Mouse (Mus musculus) layer of hippocampus, adult 9-11 months (tissue): ENCODE measurements around the gene Il1rap.
A peak's percentile ranks its signal among the peaks of the same experiment; 100 is the strongest.

Source experiments
- DNase-seq: peaks from one replicate; pipeline ENCODE4 v3.0.0; 2022

Gene Il1rap

GRCm38 (mm10) chr16:26581048-26581912 is at the start of gene Il1rap:
Gene Il1rap, plus strand, starts transcription at chr16:26581704.
- DNase-seq = peak; percentile 96

GRCm38 (mm10) chr16:26532287-26532686 is 49.2 kb upstream of the Il1rap start:
- DNase-seq = no peak

DNA sequence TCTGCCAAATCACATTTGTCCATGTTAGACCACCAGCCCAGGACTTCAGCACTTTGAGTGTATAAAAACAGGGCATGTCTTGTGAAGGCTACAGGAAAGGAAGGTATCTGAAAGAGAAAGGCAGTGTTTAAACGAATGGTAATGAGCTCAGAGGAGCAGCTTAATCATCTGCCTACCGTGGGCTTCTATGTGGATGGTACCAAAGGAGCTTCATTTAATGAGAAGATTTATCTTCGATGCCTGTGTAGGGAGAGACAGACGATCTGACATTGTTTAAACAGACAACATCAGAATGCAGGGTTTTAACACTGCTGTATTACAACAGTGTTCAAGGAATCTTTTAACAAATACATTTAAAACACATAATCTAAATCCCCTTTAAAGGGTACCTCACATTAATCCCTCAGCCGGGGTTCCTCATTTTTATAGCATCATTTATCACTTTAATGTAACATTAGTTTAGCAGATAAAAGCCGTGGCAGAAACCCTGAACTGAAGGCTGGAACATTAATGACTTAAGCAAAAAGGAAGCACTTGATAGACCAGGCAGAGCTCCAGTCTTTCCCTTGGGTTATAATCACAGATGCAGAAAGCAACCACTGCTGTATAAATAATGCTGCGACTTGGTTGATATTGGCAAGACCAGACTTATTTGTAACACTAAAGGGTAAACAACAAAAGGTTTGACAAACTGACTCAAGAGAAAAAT is 35.2 kb upstream of the Il1rap start:
- no peak for DNase-seq

DNA sequence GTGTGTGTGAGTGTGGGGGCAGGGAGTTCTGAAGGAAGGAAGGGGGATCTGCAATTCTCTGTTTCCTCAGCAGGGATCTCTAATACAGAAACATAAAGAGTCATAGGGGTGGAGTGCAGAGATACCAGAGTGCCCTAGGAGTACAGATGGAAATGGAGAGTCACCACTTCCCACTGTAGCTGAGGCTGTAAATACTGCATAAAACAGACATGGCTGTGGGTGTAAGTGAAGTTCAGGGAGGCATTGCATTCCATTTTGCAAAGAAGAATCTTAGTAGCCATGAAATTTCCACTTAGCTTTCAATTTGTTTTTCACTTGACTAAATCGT is 34.7 kb upstream of the Il1rap start:
- peak; percentile 26 for DNase-seq

DNA sequence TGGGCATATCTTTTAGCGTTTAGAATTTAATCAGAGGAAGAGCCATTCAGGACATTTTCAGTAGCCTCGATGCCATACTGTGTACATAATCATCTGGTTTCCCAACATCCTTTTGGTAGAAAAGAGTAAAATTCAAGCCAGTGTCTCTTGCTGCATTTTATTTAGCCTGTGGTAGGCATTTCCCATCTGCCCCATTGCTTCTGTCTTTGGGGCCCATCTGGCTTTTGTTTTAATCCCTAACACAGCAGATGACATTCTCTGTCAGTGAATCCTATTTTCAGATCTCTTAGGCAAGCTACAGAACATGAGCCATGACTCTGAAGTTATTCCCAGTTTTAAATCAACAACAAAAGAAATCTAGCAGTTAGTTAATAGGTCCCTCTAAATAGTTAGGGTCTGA is 32.3 kb upstream of the Il1rap start:
- DNase-seq = peak; percentile 85

- no peak for DNase-seq
Measured at GRCm38 (mm10) chr16:26552234-26552633, 29.3 kb upstream of the Il1rap start.

- no peak for DNase-seq
Measured at GRCm38 (mm10) chr16:26558797-26559196, 22.7 kb upstream of the Il1rap start.

DNA sequence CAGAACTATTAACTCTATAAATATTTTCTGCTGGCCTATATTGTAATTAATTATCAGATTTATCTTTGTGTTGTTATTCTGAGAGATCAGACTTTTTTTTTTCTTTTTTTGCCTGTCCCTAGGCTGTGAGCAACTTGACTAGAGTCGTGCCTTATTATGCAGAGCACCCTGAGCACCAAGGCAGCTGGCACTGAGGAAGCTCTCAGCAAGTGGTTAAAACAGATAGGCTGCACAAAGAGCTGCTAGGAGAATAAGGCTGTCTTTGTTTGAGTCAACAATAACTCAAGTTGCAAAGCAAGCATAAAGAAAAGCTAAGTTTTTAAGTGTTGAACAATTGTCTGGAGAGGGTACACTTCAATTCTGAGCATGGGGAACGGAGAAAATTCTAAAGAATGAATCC is 19.8 kb upstream of the Il1rap start:
- DNase-seq = no peak

GRCm38 (mm10) chr16:26562771-26563170 is 18.7 kb upstream of the Il1rap start:
- no peak for DNase-seq

DNA sequence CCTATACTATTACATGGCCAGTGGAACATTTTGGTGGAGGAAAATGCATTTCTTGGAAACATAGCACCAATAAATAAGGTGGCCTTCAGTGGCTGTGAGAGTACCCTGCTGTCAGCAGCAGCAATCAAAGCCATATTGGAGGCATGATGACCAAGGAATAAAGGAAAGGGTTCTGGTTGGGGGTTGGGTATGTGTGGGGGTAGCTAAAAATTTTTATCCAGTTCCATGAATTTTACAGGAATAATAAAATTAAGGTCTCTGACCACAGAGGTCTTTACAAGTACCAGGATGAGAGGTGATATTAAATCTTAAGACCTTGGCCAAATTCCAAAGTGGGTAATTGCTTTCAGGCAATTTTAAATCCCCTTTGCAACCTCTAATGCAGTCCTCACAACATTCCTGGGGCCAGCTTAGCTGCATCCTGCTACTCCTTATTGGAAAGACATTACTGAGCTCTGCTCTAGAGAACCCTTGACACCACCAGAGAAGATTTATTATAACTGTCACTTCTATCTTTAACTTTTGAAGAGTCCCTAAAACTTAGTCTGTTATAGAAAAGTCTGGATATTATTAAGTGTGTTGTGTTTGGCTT is 12.0 kb upstream of the Il1rap start:
- no peak for DNase-seq

DNA sequence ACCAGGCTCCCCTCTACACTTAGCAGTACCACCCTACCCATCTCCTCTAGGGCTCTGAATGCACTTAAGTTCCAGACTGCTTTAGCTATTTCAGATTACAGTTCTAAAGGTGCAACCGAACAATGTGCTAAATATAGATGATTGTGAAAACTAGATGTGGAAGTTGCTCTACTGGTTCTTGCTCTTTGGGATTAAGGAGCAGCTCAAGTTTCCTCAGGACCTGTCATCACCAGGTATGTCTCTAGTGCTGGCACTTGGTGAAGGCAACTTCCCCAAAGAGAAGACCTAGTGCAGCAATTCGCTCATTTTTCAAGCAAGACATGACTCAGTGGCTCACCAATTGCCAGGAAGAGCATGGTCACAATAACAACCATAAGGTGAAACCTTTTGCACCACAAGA is 9.7 kb upstream of the Il1rap start:
- no peak for DNase-seq

- DNase-seq = no peak
Measured at GRCm38 (mm10) chr16:26574173-26574572, 7.3 kb upstream of the Il1rap start.

- DNase-seq = peak; percentile 49
Measured at GRCm38 (mm10) chr16:26581913-26582376, 441 bp downstream of the Il1rap start.

DNA sequence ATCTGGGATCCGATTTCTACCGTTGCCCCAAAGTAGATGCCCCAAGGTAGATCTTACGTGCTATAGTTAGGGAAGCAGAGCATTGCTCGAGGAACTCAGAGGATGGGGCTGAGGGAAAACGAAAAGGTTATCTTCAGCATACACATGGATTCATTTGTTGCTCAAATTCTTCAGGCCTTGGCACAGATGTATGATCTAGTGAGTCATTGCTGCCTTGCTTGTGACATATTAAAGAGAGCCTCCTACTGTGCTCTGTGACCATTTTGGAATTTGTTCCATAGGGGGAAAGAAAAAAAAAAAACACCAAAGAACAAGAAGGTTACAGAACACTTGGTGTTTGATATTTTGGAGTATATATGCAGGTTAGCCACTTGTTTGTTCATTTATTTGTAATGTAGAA is 4.3 kb downstream of the Il1rap start:
- DNase-seq = no peak

- DNase-seq = no peak
Measured at GRCm38 (mm10) chr16:26590897-26591570, 9.5 kb downstream of the Il1rap start.

DNA sequence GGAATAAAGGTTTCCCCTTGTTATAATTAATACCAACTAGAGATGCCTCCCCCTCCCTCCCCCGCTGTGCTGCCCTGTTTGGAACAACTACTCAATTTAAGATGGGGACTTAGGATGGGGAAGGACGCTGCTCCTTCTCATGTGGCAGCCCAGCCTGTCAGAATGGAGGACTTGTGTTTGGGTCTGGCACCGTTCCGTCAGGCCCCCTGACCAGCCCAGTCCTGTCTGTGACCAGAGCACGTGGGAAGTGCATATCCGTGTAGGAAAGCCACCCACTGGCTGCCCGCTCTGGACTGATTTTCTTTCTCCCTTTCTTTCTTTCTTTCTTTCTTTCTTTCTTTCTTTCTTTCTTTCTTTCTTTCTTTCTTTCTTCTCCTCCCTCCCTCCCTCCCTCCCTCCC is 14.9 kb downstream of the Il1rap start:
- peak; percentile 30 for DNase-seq

DNA sequence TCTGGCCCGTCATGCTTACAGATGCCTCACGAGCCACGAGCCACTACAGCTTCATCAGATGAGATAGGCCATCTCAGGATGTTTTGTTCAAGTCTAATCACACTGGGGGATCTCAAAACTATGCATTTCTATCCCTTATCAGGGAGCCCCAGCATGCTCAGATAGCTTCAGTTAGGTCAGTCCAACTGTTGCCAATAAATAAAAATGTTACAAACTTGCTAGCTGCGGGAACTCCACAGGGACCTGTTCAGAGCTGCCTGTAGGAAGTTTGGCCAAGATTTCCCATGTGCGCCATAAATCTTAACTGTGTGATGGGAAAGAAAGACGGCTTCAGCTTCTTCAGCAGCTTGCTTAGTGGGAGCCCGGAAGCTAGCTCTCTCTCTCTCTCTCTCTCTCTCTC is 15.8 kb downstream of the Il1rap start:
- DNase-seq = no peak

- no peak for DNase-seq
Measured at GRCm38 (mm10) chr16:26598591-26598990, 17.1 kb downstream of the Il1rap start.

DNA sequence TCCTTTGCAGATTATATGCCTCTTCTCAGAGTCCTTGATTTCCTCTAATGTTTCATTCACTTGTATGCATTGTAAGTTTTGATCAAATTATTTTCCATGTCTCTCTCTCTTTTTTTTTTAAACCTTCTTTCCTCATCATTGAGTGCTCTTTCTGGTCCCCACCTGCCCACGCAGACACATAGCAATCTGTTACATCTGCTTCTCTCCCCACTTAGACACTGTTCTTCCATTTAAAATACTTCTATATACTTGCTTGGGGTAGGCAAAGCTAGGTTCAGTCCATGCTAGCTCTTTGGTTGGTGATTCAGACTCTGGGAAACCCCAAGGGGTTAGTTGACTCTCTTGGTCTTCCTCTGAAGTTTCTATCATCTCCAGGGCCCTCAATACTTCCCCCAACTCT is 20.0 kb downstream of the Il1rap start:
- peak; percentile 57 for DNase-seq

GRCm38 (mm10) chr16:26604621-26605020 is 23.1 kb downstream of the Il1rap start:
- DNase-seq = no peak

GRCm38 (mm10) chr16:26608003-26608402 is 26.5 kb downstream of the Il1rap start:
- DNase-seq = no peak

- DNase-seq = no peak
Measured at GRCm38 (mm10) chr16:26610508-26610907, 29.0 kb downstream of the Il1rap start.

GRCm38 (mm10) chr16:26612499-26613220 is 31.2 kb downstream of the Il1rap start:
- no peak for DNase-seq
